Mouse (Mus musculus) lung, embryonic 14.5 days (tissue): ENCODE results near the gene Mrps17. TPM values are rescaled to one million over a fixed set of nuclear protein-coding genes. Genes with fewer than 3 reads are reported as not detected.

Source experiments
- ATAC-seq: fragments of 200-750 bp; cut with Nextera tagmentation; 2 replicates; pipeline ENCODE4 v1.8.0; 2017; ENCODE audit warnings: mild to moderate bottlenecking, moderate TSS enrichment, moderate library complexity; ENCODE audit not compliant: insufficient read depth
- DNase-seq: peaks from one replicate; pipeline ENCODE4 v3.0.0-alpha.2; 2015
- H3K27ac ChIP-seq: fragments of 300-500 bp; sonication (generic); 2 replicates; pipeline ENCODE4 v1.5.1; 2014; ENCODE audit warnings: low read depth, mild to moderate bottlenecking, moderate library complexity
- H3K27me3 ChIP-seq: fragments of 300-500 bp; sonication (generic); 2 replicates; pipeline ENCODE4 v1.6.1; 2014; ENCODE audit warnings: low read length, control low read depth; ENCODE audit not compliant: insufficient read depth
- H3K36me3 ChIP-seq: fragments of 300-500 bp; sonication (generic); 2 replicates; pipeline ENCODE4 v1.6.1; 2014; ENCODE audit warnings: control low read depth; ENCODE audit not compliant: insufficient read depth
- H3K4me1 ChIP-seq: fragments of 300-500 bp; sonication (generic); 2 replicates; pipeline ENCODE4 v1.6.1; 2014; ENCODE audit warnings: antibody characterized with exemption, control low read depth; ENCODE audit not compliant: insufficient read depth
- H3K4me2 ChIP-seq: fragments of 300-500 bp; sonication (generic); 2 replicates; pipeline ENCODE4 v1.6.1; 2014; ENCODE audit warnings: mild to moderate bottlenecking
- H3K4me3 ChIP-seq: fragments of 300-500 bp; sonication (generic); 2 replicates; pipeline ENCODE4 v1.5.1; 2014; ENCODE audit warnings: low read depth, low read length
- H3K9ac ChIP-seq: fragments of 300-500 bp; sonication (generic); 2 replicates; pipeline ENCODE4 v1.6.1; 2014
- H3K9me3 ChIP-seq: fragments of 300-500 bp; sonication (generic); 2 replicates; pipeline ENCODE4 v1.6.1; 2016; ENCODE audit warnings: low read depth, low read length, control low read depth
- CTCF ChIP-seq: IDR thresholded peaks from 2 replicates; pipeline ENCODE4 v1.5.1; 2016; ENCODE audit warnings: antibody characterized with exemption, low read depth
- WGBS: fragments of 180-500 bp; shearing (Covaris S2); extraction: QIAGEN DNeasy Blood & Tissue Kit; methylation state at CpG from one replicate; pipeline ENCODE4 v1.1.7; 2014; 5-methylcytosine and 5-hydroxymethylcytosine counted together
- polyA plus RNA-seq: library from polyadenylated mRNA; unstranded; fragments of >200 nt; fragmentation: Nextera tagmentation; extraction: Ambion mirVana; gene quantifications from 2 replicates; pipeline ENCODE4 v1.2.1, GENCODE M21; 2014

The Mrps17 gene
- polyA plus RNA-seq, 1 experiment from 2014 or later: 196 TPM

DNA sequence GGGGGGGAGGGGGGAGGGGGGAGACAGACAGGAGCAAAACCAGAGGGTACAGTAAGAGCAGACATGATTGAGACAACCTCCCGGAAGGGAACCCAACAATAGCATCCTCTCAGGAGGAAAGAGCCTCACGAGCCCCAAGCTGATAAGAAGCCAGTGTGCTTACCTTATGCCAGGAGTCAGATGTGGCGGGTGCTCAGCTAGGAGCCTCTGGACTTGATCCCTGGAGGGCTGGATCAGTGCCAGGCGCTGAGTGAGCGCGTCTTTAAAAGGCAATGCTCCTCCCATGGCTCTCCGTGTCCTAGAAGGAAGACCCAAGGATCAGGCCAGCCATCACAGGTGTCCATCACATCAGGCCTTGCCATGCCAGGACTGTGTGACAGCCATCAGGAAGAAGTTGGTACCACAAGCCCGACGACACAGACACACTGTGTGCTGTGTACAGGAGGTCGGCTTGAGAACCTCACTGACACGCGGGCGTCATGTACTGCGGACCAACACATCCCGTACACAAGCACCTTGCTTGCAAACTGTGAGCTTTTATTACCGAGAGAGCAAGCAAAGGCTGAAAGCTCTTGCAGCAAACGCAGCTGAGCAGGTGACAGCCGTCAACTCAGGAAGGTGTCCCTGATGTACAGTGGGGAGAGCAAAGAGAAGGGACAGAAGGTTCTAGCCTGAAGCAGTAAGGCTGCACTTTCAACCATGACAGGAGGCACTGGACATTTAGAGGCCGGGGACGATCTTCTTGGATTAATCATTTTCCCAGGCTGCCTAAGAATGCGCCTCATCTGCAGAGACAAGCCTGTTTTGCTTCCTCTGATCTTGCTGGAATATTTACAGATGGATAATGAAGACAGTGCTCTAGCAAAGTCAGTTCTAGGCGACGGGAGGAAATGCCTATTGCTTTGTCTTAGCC, 55.4 kb downstream of the Mrps17 start:
- WGBS: 70% methylated on average over 23 of the region's 23 CpGs
- Histone ChIP-seq H3K4me3 (no peak overlapping the region), H3K4me1 (no peaks in the 10 kb centered on the region), H3K9ac (no peak overlapping the region), H3K36me3 (0 out of 2 replicates have a peak, but pooled peaks cover 3% of the 10 kb centered on the region), H3K4me2 (no peak overlapping the region), H3K27me3 (no peaks in the 10 kb centered on the region), H3K27ac (no peak overlapping the region), H3K9me3 (no peaks in the 10 kb centered on the region)
- ATAC-seq: no peak
- no peak for TF ChIP-seq CTCF
- no peak for DNase-seq

Other genes with a start within 250 kb of the Mrps17 start
- 52.4 and 57.3 TPM in 2 replicates for gene Sfswap, start 214.3 kb upstream of the Mrps17 start, polyA plus RNA-seq
- 1.4 and 1.5 TPM in 2 replicates for gene Mmp17, start 131.3 kb upstream of the Mrps17 start, polyA plus RNA-seq
- gene Zfp11, start 45.4 kb upstream of the Mrps17 start, polyA plus RNA-seq: 5.3 and 6.3 TPM in 2 replicates
- gene Sept14, start 7.0 kb upstream of the Mrps17 start, polyA plus RNA-seq: not detected in 2 replicates
- 82.2 and 86.2 TPM in 2 replicates for gene Nipsnap2, start 9.6 kb downstream of the Mrps17 start, polyA plus RNA-seq
- 31.4 and 33.6 TPM in 2 replicates for gene Psph, start 72.0 kb downstream of the Mrps17 start, polyA plus RNA-seq
- 43.1 and 46.4 TPM in 2 replicates for gene Sumf2, start 131.5 kb downstream of the Mrps17 start, polyA plus RNA-seq
- 859 and 893 TPM in 2 replicates for gene Chchd2, start 172.0 kb downstream of the Mrps17 start, polyA plus RNA-seq
- 5.7 and 6.9 TPM in 2 replicates for gene Zbed5, start 180.2 kb downstream of the Mrps17 start, polyA plus RNA-seq
- gene Phkg1, start 183.1 kb downstream of the Mrps17 start, polyA plus RNA-seq: 0.11 and 0.18 TPM in 2 replicates
- 1.5 and 2.6 TPM in 2 replicates for gene Nupr1l, start 193.0 kb downstream of the Mrps17 start, polyA plus RNA-seq
- gene Vkorc1l1, start 226.5 kb downstream of the Mrps17 start, polyA plus RNA-seq: 22.7 and 23.4 TPM in 2 replicates